Comparison of ENCODE assay signal across 8 mouse cellular contexts in the genomic region with DNA sequence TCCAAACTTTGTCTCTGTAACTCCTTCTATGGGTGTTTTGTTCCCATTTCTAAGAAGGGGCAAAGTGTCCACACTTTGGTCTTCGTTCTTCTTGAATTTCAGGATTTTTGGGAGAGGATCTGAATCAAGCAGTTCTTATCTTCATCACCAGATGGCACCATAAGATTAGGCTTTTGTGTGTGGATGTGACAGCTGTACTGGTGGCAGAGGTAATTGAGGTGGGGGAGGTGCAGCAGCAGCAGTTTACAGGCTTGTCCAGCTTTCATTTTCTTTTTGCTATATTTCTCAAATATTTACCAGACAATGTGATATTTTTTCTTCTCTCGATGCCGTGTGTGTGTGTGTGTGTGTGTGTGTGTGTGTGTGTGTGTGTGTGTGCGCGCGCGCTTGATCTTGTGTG.
DNase-seq lines count a peak whose midpoint lies in the region; ATAC-seq and TF ChIP-seq lines count a peak whose summit lies in the region.
"Not testable (repeated sequence)": the region's sequence is repeated elsewhere in the genome, so short reads cannot be mapped to it uniquely, and the experiment has no call there.

No protein-coding gene starts in this region.

- TF ChIP-seq POLR2A in cerebellum, adult 2 months (IDR thresholded peaks at IDR 0.05; ENCODE audit: borderline replicate concordance, insufficient read depth, low read length) = not testable (repeated sequence)

- ATAC-seq in forebrain, embryonic 15.5 days (replicated peaks) = peak; percentile 91
- peak; percentile 75 for ATAC-seq in intestine, embryonic 15.5 days
- ATAC-seq in midbrain, embryonic 11.5 days (ENCODE audit: low FRiP score) = peak; percentile 95

- not testable (repeated sequence) for H3K27ac ChIP-seq in cerebellum, adult 2 months (ENCODE audit: insufficient read depth, low read length); forebrain, embryonic 15.5 days (replicated peaks); intestine, embryonic 15.5 days; midbrain, embryonic 11.5 days (ENCODE audit: low read depth, low read length)

- H3K27me3 ChIP-seq in cerebellum, adult 2 months (ENCODE audit: control insufficient read depth, insufficient read depth, low read length); forebrain, embryonic 15.5 days; intestine, embryonic 15.5 days (replicated peaks); midbrain, embryonic 11.5 days (ENCODE audit: control insufficient read depth, insufficient read depth, low read length): not testable (repeated sequence)

- not testable (repeated sequence) for H3K9ac ChIP-seq in forebrain, embryonic 15.5 days (replicated peaks); intestine, embryonic 15.5 days; midbrain, embryonic 11.5 days (ENCODE audit: low read length)

- peak; percentile 55; the same call in 1 of the 2 replicates for TF ChIP-seq CTCF in cerebellum, adult 2 months (IDR thresholded peaks at IDR 0.05; ENCODE audit: borderline replicate concordance, insufficient read depth, low read depth, low read length)

- WGBS in cerebellum, adult 2 months = 82% methylated on average over 7 of the region's 7 CpGs
- WGBS in forebrain, embryonic 15.5 days = 76% methylated on average over 7 of the region's 7 CpGs
- WGBS in intestine, embryonic 15.5 days = 65% methylated on average over 7 of the region's 7 CpGs
- WGBS in midbrain, embryonic 11.5 days = 85% methylated on average over 7 of the region's 7 CpGs

- intact Hi-C loops in left cerebral cortex, postnatal 4 days (cut with DNase I) = loop anchor here (10.0 kb wide), 1 partner anchor 416 kb away; no protein-coding TSS in a partner anchor

- H3K4me1 ChIP-seq in cerebellum, adult 2 months (ENCODE audit: control insufficient read depth, insufficient read depth, low read length); forebrain, embryonic 15.5 days; intestine, embryonic 15.5 days (replicated peaks); midbrain, embryonic 11.5 days (ENCODE audit: control insufficient read depth, insufficient read depth, low read length): not testable (repeated sequence)

- H3K4me3 ChIP-seq in cerebellum, adult 2 months (replicated peaks; ENCODE audit: insufficient read depth, low read depth, low read length); forebrain, embryonic 15.5 days; intestine, embryonic 15.5 days (replicated peaks); midbrain, embryonic 11.5 days (ENCODE audit: low read depth, low read length): not testable (repeated sequence)

- H3K9me3 ChIP-seq in forebrain, embryonic 15.5 days; intestine, embryonic 15.5 days; midbrain, embryonic 11.5 days (ENCODE audit: control insufficient read depth, low read length): not testable (repeated sequence)

- peak; percentile 81 for DNase-seq in ES-CJ7 (ENCODE audit: low read depth, low spot score)
- peak in 1 of 2 experiments; percentile 13 for DNase-seq in cerebellum, adult 2 months
- peak; percentile 20 for DNase-seq in layer of hippocampus, adult 11-12 months (ENCODE audit: low spot score)
- peak; percentile 52 for DNase-seq in left cerebral cortex, postnatal 4 days
- peak; percentile 89 for DNase-seq in midbrain, embryonic 11.5 days (ENCODE audit: low spot score, missing footprints)
- DNase-seq in right cerebral cortex, adult 2 months (ENCODE audit: low spot score in 2 of 2) = peak; percentile 25 to 35

- not testable (repeated sequence) for H3K36me3 ChIP-seq in forebrain, embryonic 15.5 days; intestine, embryonic 15.5 days; midbrain, embryonic 11.5 days (ENCODE audit: control insufficient read depth, insufficient read depth, low read length)

- not testable (repeated sequence) for H3K4me2 ChIP-seq in forebrain, embryonic 15.5 days (replicated peaks); intestine, embryonic 15.5 days (replicated peaks); midbrain, embryonic 11.5 days
